Mouse (Mus musculus): ENCODE data around the gene Gm44965.

Gene Gm44965

DNA sequence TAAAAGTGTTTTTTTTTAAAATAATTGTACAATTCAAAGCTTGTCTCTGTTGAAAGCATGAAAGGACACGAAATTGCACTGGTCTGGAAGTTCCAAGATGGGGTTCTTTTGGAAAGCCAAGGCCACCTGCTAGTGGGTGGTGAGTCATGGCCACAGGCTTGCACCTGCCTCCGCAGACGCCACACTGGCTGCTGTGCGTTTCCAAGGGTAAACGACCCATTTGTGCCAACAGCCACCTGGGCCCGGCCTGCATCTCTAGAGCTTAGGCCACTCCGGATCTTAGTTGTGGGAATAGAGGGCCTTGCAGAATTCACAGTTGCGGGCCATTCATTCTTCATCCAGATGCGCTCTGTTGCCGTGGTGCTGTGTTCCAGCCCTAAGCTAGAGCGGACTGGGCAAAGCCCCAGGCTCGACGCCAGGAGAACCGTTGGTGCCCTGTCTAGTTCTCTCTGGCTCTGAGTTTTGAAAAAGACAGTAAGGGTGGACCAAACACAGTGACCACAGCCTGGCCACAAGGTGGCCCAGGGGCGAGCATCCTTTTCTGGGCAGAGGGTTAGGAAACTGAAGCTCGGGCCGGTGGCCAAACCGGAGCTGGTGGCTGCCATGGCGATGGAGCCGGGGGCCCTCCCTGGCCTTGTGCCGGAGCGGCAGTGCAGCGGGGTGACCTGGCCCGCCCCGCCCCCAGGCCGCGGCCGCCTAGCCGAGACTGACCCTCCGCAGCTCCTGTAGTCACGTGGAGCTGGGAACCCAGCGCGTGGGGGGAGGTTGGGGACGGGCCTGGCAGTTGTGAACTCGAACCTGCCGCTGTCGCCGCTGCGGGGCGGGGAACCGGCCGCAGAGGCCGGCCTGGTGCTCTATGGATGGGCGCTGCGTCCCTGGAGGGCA, at the start of gene Gm44965, which contains the start of gene Repin1:
Gene Gm44965 (plus strand): TSS at position 784 of the 885 bp plus-strand sequence.
Gene Repin1 (plus strand): TSS at position 726 of the 885 bp plus-strand sequence.
- ATAC-seq (ENCODE audit: insufficient number of reproducible peaks, low FRiP score, low TSS enrichment), result peak; percentile 67

DNA sequence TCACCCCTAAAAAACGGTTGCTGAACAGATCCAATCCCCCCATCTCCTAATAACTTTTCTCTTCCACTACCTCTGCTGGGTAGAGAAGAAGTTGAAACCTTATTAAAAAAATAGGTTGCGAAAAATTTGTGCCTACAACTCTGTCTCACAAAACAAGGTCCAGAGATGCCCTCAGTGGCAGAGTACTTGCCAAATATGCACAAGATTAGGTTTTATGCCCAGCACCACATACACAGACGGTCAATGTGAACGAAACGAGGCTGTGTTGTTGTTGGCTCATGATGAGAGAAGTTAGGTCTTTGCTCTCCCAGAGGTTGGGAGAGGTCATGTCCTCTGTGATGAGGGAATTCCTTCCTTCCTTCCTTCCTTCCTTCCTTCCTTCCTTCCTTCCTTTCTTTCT, 48.5 kb upstream of the Gm44965 start:
- no peak for ATAC-seq (ENCODE audit: insufficient number of reproducible peaks, low FRiP score, low TSS enrichment)

DNA sequence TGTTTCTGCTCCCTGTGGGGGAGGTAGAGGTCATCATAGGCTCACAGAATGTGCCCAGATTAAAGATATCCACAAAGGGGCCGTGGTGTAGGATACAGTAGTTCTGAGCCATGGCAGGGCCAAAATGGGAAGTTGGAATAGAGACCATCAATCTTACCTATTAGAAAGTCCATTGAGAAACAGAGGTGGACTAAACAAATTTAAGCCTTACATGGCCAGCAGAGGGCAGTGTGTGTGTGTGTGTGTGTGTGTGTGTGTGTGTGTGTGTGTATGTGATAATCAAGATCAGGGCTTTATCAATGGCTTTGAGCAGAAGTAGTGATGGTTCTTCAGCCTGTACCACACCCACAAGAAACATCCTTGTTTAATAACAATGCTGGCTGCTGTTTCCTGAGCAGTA, 47.5 kb upstream of the Gm44965 start:
- ATAC-seq (ENCODE audit: insufficient number of reproducible peaks, low FRiP score, low TSS enrichment), result no peak

DNA sequence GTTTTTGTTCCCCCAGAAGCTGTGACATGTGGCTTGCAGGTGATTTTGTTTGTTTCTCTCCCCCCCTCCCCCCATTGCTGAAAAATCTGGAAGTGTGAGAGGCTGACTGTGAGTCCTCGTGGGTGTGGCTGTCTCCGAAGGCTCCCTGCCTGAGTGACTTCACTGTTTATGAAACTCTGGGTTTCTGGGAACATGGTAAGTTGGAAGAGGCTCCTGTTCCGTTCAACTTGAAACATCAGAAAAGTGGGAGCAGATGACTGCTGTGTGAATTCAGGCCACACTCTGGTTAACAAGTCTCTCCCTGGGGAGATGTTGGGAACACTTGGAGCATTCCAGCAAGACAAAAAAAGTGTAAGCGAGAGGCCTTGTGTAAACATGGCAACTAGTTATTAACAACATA, 46.9 kb upstream of the Gm44965 start:
- ATAC-seq (ENCODE audit: insufficient number of reproducible peaks, low FRiP score, low TSS enrichment), result no peak

DNA sequence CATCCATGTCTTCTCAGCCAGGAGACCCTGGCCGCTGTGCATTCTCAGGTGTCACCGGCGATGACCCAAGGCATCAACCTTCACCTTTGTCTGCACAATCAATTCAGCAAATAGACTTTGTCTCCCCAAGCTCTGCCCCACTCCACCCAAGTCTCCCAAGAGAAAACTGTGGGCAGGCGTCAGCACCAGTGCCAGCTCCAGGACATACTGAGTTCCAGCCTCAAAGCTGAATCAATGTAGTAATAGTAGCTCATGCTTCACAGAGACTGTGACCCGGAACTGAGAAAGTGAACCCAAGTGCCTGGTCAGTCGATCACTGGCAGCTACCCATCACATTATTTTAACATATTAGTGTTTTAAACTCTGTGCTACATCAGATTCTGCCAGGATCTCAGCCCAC, 45.4 kb upstream of the Gm44965 start:
- ATAC-seq (ENCODE audit: insufficient number of reproducible peaks, low FRiP score, low TSS enrichment), result no peak

DNA sequence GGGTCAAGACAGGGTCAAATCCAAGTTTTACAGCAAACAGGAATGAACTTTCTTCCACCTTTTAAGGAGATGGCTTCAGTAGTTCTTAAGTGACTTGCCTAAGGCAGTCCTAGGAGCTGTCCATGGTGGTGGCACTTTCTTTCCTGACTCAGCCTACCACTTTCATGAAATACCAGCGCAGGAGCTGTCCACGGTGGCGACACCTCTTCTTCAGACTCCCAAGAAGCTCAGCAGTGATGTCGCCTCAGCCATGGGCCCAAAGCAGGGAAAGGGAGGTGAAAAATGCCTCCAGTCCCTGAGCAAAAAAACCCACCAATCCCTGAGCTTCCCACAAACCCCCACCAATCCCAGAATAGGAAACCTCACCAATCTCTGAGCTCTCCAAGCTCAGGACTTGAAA, 40.8 kb upstream of the Gm44965 start:
- no peak for ATAC-seq (ENCODE audit: insufficient number of reproducible peaks, low FRiP score, low TSS enrichment)

DNA sequence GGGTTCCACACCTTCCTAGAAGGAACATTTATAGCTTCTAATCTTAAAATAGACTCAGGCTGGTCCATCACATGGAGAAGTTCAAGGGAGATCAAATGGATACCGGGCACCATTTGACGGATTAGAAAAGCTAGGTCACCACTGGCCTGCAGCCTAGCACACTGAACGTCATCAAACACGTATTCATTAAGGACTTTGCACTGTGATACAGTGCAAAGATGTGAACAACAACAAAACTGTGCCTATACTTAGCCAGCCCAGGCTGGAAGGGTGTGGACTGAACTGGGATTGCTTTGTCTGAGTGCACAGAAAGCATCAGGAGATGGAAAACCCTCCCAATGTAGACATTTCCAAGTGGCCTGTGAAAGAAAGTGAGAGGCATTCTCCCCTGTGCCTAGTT, 39.9 kb upstream of the Gm44965 start:
- 0 out of 2 replicates have a peak, but pooled peaks have one; percentile 0 for ATAC-seq (ENCODE audit: insufficient number of reproducible peaks, low FRiP score, low TSS enrichment)

DNA sequence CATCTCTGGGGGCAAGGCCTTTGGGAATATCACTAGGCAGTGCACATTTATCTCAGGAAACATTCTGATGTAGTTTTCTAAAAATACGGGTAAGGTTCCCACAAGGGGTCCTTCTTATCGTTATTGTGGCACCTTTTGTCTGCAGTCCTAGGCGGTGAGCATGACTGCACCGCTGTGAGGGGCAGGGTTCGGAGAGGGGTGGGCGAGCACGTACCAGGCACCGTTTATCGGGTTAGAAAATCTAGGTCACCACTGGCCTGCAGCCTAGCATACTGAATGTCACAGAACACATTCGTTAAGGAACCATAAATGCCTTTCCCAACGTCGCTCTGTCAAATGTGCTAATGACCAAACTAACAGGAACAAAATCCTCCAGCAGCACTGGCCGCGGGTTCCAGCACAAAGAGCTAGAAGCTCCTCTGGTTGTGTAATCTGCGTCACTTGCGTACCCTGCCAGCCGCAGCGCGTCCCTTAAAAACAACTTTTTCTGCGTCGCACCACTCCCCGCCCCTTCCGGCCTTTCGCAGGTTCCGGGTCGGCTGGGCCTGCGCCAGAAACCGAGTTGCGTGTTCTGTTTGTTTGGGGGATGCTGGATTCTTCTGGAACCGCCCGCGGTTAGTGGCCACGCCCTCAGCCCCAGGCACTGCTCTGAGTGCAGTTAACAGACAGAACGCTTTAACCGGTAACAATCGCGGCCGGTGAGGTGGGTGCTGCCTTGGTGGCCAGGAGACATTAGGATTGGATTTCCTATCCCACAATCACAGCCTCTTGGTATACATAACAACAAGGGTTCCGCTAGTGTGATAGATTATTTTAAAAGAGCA, 39.2 kb upstream of the Gm44965 start, which contains the start of gene Lrrc61:
Gene Lrrc61 (plus strand): TSS at position 517 of the 824 bp plus-strand sequence.
- peak; percentile 82 for ATAC-seq (ENCODE audit: insufficient number of reproducible peaks, low FRiP score, low TSS enrichment)

DNA sequence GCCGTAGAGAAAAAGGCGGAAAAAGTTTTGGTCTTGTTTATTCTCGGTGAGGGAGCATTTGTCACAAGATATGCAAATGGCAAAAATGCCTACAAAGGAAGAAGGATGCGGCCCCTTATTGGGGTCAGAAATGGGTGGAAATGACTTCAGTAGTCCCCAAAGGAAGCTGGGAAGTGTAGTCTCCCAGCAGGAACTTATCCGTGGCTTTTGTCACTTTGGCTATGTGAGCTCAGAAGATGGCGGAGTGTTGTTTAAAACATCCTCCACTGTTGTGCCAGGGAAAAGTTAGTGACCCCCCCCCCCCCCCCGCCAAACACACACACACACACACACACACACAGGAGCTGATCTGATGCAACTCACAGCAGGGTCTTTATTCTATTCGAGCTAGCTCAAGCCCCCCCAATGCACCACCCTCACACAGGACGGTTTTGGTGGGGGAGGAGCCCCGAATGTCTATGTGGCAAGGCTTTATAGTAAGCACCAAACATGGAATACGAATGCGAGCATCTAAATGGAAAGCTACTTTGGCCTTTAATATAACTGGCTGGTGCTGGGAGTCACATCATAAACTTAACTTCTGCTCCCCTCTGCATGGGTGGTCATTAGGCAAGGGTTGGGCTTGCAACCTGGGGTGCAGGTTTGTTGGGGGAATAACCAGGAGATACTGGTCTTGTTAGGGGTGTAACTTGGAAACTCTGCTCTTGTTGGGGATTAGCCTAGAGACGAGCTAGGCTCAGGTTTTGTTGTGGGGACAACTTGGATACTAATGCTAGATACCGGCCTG, 38.4 kb upstream of the Gm44965 start:
- peak; percentile 83 for ATAC-seq (ENCODE audit: insufficient number of reproducible peaks, low FRiP score, low TSS enrichment)

DNA sequence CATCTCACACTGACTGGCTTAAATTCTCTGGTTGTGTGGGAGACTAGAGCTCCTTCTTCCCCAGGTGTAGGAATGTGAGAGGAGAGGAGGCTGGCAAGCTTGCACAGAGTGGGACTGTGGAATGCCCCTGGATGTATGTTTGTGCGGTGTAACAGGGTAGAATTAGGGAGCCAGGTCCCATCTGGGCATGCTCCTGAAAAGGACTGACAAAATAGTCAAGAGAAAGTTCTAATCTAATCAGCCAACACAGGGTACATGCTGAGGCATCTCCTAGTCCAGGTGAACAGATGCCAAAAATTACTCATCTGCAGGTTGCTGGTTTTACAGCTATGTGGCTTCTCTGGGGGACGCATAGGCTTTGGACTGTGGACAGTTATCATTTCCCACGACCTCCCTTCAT, 37.8 kb upstream of the Gm44965 start:
- no peak for ATAC-seq (ENCODE audit: insufficient number of reproducible peaks, low FRiP score, low TSS enrichment)

DNA sequence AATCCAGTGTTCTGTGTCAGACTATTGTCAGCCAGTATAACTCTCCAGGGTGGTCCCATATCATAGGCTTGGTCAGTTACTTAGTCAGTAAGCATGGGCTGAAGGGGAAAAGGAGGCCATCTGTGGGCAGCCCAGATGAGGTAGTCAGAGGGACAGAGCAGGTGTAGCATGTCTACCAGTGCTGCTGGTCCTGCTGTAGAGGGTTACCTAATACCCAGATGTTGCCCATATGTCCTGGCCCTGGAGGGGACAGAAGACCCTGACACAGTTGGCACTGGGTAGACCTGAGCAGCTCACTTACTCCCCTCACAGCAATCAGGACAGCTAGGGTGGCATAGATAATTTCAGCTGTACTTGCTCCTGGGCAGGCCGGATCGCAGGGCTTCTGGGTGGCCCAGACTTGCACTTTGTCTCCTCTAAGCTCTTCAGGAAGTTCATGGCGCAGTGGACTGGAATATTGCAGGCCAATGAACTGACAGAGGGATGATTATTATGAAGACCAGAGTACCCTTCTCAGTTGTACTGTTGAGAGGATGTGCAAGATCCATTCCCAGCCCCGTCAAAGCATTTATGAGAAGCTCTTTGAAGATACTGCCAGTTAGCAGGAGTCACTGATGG, 27.9 kb upstream of the Gm44965 start:
- ATAC-seq (ENCODE audit: insufficient number of reproducible peaks, low FRiP score, low TSS enrichment), result no peak

DNA sequence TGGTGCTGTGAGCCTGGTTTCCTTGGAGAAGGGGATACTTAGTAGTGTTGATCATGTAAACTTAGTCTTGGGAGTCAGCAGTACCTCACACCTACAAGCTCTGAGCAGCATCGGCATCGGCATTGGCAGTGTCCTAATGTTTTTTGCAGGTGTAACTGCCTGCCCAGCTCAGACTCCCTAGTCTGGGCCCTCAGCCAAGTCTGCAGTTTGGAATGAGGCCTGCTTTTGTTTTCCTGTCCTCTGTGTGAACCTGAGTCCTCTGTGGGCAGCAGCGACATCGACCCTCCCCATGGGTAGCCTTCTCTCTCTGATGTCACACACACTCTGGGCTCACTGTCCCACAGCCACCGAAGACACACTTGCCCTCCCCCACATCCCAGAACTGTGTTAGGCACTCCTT, 27.4 kb upstream of the Gm44965 start:
- no peak for ATAC-seq (ENCODE audit: insufficient number of reproducible peaks, low FRiP score, low TSS enrichment)

DNA sequence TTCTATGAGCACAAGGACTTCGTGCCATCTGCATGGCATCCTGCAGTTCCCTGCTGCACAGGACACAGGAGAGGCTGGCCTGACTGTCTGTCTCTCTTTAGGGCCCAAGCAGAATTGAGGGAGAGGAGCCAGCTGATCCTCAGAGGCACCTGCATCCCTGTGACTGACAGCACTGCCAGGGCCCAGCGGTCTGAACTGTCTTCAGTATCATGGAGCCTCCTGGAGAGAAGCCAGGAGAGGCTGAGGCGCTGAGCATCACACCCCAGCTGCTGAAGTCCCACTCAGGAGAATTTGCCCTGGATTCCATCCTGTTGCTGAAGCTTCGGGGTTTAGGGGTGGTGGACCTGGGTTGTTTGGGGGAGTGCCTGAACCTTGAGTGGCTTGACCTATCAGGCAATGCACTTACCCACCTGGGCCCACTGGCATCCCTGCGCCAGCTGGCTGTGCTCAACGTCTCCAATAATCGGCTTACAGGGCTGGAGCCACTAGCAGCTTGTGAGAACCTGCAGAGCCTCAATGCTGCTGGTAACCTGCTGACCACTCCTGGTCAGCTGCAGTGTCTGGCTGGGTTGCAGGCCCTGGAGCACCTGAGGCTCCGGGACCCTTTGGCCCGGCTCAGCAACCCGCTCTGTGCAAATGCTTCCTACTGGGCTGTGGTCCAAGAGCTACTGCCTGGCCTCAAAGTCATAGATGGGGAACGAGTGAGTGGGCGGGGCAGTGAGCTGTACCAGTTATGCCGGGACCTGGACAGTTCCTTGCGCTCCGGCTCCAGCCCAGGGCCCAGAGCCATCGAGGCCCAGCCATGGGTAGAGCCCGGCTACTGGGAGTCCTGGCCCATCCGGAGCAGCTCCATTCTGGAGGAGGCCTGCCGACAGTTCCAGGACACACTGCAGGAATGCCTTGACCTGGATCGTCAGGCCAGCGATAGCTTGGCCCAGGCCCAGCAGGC, 25.4 kb upstream of the Gm44965 start:
- peak; percentile 72 for ATAC-seq (ENCODE audit: insufficient number of reproducible peaks, low FRiP score, low TSS enrichment)

DNA sequence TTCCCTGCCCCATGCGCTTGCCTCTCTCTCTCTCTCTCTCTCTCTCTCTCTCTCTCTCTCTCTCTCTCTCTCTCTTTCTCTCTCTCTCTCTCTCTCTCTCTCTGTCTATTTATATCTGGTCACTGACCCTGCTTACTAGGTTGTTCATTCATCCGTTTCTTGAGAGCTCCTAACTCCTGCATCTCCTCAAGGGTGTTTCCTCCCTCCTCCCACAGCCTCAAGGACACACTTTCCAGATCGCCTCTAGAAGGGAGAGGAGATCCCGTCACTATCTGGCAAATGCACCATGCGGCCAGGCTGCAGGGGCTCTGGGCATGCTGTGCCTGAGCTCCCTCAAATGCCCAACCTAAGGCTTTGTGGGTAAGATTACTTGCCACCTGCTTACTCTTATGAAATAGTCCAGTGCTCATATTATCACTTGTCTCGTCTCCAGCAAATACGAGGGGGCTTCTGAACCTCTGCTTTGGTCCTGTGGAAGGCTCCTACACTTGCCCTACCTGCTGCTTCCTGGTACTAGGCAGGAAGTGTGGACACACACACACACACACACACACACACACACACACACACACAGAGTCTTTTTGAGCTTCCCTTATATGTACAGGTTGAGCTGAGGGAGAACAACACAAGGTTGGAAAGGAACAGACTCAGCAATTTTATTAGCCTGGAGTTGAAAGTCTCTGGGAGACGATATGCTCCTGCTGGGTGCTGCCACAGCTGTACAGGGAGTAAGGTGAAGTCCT, 24.5 kb upstream of the Gm44965 start:
- no peak for ATAC-seq (ENCODE audit: insufficient number of reproducible peaks, low FRiP score, low TSS enrichment)

DNA sequence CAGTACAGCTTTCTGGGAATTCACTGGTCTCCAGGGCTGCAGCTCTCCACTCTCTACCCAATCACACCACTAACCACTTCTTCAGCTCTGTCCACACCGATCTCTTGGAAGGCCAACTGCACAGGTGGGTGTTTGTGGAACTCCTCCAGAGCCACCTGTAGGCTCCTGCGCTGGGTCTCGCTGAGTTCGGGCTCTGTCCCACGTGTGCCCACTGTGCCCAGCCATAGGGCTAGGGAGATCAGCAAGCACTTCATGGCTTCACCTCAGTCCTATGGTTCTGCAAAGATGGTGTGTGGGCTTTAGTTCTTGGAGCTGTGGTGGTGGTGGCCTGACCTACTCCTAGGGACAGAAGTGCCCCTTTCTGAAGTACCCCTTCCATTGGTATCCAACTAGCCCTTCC, 21.7 kb upstream of the Gm44965 start:
- no peak for ATAC-seq (ENCODE audit: insufficient number of reproducible peaks, low FRiP score, low TSS enrichment)

DNA sequence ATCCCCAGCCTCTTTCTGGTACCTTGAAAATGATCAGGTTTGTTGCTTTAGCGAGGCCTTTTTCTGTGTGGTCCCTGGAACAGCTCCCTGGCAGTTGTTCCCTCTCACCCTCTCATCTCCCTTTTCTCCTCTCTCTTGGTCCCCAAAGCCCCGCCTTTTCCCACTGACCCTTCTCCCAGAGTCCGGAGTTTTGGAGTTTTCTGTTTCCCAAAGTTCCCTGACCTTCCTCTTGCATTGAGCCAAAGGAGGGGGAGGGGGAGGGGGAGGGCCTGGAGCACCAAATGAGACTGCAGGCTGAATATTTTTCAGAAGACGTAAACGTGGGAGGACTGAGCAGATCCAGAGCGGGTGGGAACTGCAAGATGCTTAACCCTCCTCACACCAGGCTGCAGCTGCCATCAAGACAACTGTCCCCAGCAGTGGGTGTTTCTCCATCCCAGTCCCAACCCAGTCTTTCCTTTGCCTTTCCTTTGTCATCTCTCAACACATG, 21.1 kb upstream of the Gm44965 start, which contains the start of gene Rarres2:
Gene Rarres2 (minus strand): TSS at position 218 of the 490 bp plus-strand sequence.
- ATAC-seq (ENCODE audit: insufficient number of reproducible peaks, low FRiP score, low TSS enrichment), result no peak

DNA sequence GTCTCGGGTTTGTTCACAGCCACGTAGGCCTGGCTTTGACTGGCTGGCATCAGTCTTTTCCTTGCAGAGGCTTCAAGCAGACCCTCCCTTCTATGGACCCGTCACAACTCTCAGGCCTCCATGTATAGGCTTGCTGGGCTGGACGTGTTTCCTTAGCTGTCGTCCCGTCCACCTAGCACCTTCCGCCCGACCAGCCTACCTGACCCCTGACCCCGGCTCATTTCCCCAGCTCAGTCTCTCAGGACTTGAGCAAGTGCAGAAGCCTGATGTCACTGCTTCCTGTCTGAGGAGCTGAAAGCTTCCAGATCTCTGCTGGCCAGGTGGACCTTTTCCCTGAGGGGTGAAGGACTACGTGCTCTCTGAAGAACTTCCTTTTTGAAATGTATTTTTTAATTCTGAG, 20.5 kb upstream of the Gm44965 start:
- no peak for ATAC-seq (ENCODE audit: insufficient number of reproducible peaks, low FRiP score, low TSS enrichment)

DNA sequence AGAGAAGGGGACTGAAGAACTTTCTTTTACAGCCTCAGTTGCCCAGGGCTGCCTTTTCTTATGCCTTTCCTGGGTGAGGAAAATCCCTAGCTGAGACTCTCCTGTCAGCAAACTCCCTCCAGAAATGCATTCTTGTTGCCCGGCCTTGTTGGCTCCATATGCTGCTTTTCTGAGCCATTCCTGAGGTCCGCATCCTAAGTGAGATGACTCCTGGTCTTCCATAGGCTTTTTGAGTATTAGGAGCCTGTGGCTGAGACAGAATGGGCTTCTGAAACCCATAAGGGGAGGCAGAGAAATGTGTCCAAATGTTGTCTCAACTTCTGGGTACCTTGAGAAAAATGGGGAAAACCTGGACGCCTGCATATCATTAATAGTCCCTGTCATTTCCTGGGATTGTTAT, 19.8 kb upstream of the Gm44965 start:
- ATAC-seq (ENCODE audit: insufficient number of reproducible peaks, low FRiP score, low TSS enrichment), result no peak
